Mouse (Mus musculus) spleen, postnatal 10 days (tissue): ENCODE measurements around the gene S1pr2.

Source experiments
- DNase-seq, 2 experiments: peaks; one replicate each; pipeline ENCODE4 v3.0.0; 2021 to 2022; ENCODE audit warnings: low spot score in 2 of 2

The S1pr2 gene

GRCm38 (mm10) chr9:21000811-21001210 is 24.2 kb upstream of the S1pr2 start:
- no peak for DNase-seq

- peak in 1 of 2 experiments; percentile 25 for DNase-seq
Observed at GRCm38 (mm10) chr9:20998337-20998736, 21.8 kb upstream of the S1pr2 start.

GRCm38 (mm10) chr9:20997065-20997464 is 20.5 kb upstream of the S1pr2 start:
- DNase-seq: no peak

- no peak for DNase-seq
Observed at GRCm38 (mm10) chr9:20995069-20995468, 18.5 kb upstream of the S1pr2 start.

- no peak for DNase-seq
Observed at GRCm38 (mm10) chr9:20993165-20993898, 16.8 kb upstream of the S1pr2 start.

GRCm38 (mm10) chr9:20991587-20991986 is 15.0 kb upstream of the S1pr2 start:
- no peak for DNase-seq

GRCm38 (mm10) chr9:20990861-20991260 is 14.3 kb upstream of the S1pr2 start:
- no peak for DNase-seq

- no peak for DNase-seq
Observed at GRCm38 (mm10) chr9:20987953-20988352, 11.4 kb upstream of the S1pr2 start.

- DNase-seq: no peak
Observed at GRCm38 (mm10) chr9:20986952-20987686, 10.5 kb upstream of the S1pr2 start.

- no peak for DNase-seq
Observed at GRCm38 (mm10) chr9:20983169-20983568, 6.6 kb upstream of the S1pr2 start.

GRCm38 (mm10) chr9:20982171-20982570 is 5.6 kb upstream of the S1pr2 start:
- no peak for DNase-seq

- DNase-seq: no peak
Observed at GRCm38 (mm10) chr9:20979769-20980168, 3.2 kb upstream of the S1pr2 start.

- DNase-seq: no peak
Observed at GRCm38 (mm10) chr9:20979181-20979580, 2.6 kb upstream of the S1pr2 start.

- no peak for DNase-seq
Observed at GRCm38 (mm10) chr9:20978409-20979095, 2.0 kb upstream of the S1pr2 start.

GRCm38 (mm10) chr9:20976961-20977689 is 544 bp upstream of the S1pr2 start:
- no peak for DNase-seq

- DNase-seq: peak in 1 of 2 experiments; percentile 26
Observed at GRCm38 (mm10) chr9:20975431-20976215, 958 bp downstream of the S1pr2 start.

- DNase-seq: no peak
Observed at GRCm38 (mm10) chr9:20973682-20974075, 2.9 kb downstream of the S1pr2 start.

- DNase-seq: no peak
Observed at GRCm38 (mm10) chr9:20973001-20973681, 3.4 kb downstream of the S1pr2 start.

- DNase-seq: no peak
Observed at GRCm38 (mm10) chr9:20972141-20972992, 4.2 kb downstream of the S1pr2 start.

GRCm38 (mm10) chr9:20971751-20972140 is 4.8 kb downstream of the S1pr2 start:
- DNase-seq: no peak
